Mouse (Mus musculus) stomach, postnatal 0 days (tissue): Measurements from ENCODE around the gene Psma7.

Experiments used
- CTCF ChIP-seq: IDR thresholded peaks from 2 replicates; pipeline ENCODE4 v1.5.1; 2016; ENCODE audit warnings: antibody characterized with exemption, low read depth, mild to moderate bottlenecking, moderate library complexity
- EP300 ChIP-seq: optimal IDR thresholded peaks from 2 replicates; pipeline ENCODE3; 2016; ENCODE audit warnings: antibody characterized with exemption

DNA sequence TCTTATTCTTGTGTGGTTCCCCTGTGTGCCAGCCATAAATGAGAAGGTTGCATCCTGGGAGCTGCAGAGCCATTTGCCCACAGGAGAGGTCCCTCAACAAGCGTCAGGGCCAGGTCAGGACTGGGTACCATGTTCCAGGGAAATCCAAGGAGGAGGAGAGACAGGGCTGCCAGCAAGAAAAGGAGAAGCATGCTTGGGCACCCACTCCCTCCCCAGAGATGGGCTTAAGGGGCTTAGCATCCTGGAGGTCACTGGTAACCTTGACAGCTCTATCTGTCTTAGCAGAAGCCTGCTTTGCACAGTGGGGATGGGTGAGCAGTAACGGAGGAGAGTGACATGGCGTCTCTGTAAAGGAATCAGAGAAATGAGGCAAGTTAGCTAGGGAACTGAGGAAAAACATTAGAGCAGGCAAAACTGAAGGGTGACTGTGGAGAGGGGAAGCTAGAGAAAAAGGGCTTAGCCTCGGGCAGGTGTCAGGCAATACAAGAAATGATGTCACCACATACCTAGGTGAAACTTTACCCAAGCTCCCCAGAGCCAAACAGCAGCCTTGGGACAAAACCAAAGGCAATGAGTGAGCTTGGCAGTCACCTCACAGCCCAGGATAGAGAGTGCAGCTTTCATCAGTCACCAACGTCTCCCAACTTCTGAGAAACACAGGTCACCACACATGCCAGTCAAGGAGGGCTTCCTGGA lies 36.4 kb downstream of the Psma7 start:
- TF ChIP-seq EP300: no peak
- TF ChIP-seq CTCF: no peak
